Mouse (Mus musculus) embryonic facial prominence, embryonic 12.5 days (tissue): ENCODE measurements around the gene Git1. TPM values are rescaled to one million over a fixed set of nuclear protein-coding genes. Genes with fewer than 3 reads are reported as not detected.

ENCODE experiments used
- ATAC-seq: fragments of 200-750 bp; cut with Nextera tagmentation; 2 replicates; pipeline ENCODE4 v1.8.0; 2017; ENCODE audit not compliant: insufficient number of reproducible peaks, insufficient read depth, low FRiP score, low TSS enrichment
- H3K27ac ChIP-seq: fragments of 300-500 bp; sonication (generic); 2 replicates; pipeline ENCODE4 v1.5.1; 2016; ENCODE audit warnings: mild to moderate bottlenecking
- H3K27me3 ChIP-seq: fragments of 300-500 bp; sonication (generic); 2 replicates; pipeline ENCODE4 v1.6.1; 2016; ENCODE audit warnings: mild to moderate bottlenecking, moderate library complexity
- H3K36me3 ChIP-seq: fragments of 300-500 bp; sonication (generic); 2 replicates; pipeline ENCODE4 v1.6.1; 2016; ENCODE audit warnings: mild to moderate bottlenecking
- H3K4me1 ChIP-seq: fragments of 300-500 bp; sonication (generic); 2 replicates; pipeline ENCODE4 v1.6.1; 2016
- H3K4me2 ChIP-seq: fragments of 300-500 bp; sonication (generic); replicated peaks from 2 replicates; pipeline ENCODE4 v1.6.1; 2016; ENCODE audit warnings: mild to moderate bottlenecking, moderate library complexity
- H3K4me3 ChIP-seq: fragments of 300-500 bp; sonication (generic); 2 replicates; pipeline ENCODE4 v1.5.1; 2016; ENCODE audit warnings: mild to moderate bottlenecking
- H3K9ac ChIP-seq: fragments of 300-500 bp; sonication (generic); 2 replicates; pipeline ENCODE4 v1.6.1; 2016; ENCODE audit warnings: mild to moderate bottlenecking, moderate library complexity
- H3K9me3 ChIP-seq: fragments of 300-500 bp; sonication (generic); 2 replicates; pipeline ENCODE4 v1.6.1; 2016; ENCODE audit warnings: mild to moderate bottlenecking, moderate library complexity
- WGBS: fragments of 180-500 bp; shearing (Covaris S2); methylation state at CpG from one replicate; pipeline ENCODE4 v1.1.7; 2016; 5-methylcytosine and 5-hydroxymethylcytosine counted together
- polyA plus RNA-seq: library from polyadenylated mRNA; unstranded; fragments of >200 nt; fragmentation: Nextera tagmentation; extraction: Ambion mirVana; gene quantifications from 2 replicates; pipeline ENCODE4 v1.2.1, GENCODE M21; 2016

Git1 gene
- polyA plus RNA-seq, 1 experiment from 2014 or later = 11.1 TPM

GRCm38 (mm10) chr11:77483510-77484255, 9.7 kb upstream of the Git1 start:
- ATAC-seq = no peak
- no peaks in the 10 kb centered on the region for H3K27me3 ChIP-seq
- no peaks in the 10 kb centered on the region for H3K9me3 ChIP-seq
- H3K9ac ChIP-seq = no peak overlapping the region
- H3K4me2 ChIP-seq = no peak overlapping the region
- 74% methylated on average over 11 of the region's 11 CpGs for WGBS
- no peaks in the 10 kb centered on the region for H3K36me3 ChIP-seq
- no peak overlapping the region for H3K27ac ChIP-seq
- H3K4me1 ChIP-seq = peaks cover 35% of the 10 kb centered on the region
- no peak overlapping the region for H3K4me3 ChIP-seq

GRCm38 (mm10) chr11:77485229-77485628, 8.1 kb upstream of the Git1 start:
- Histone ChIP-seq H3K4me2 (no peak overlapping the region), H3K36me3 (no peaks in the 10 kb centered on the region), H3K4me1 (peaks cover 40% of the 10 kb centered on the region), H3K27me3 (no peaks in the 10 kb centered on the region), H3K9me3 (no peaks in the 10 kb centered on the region), H3K4me3 (no peak overlapping the region), H3K27ac (peak overlapping the region; percentile 51), H3K9ac (no peak overlapping the region)
- 48% methylated on average over 6 of the region's 6 CpGs for WGBS
- no peak for ATAC-seq

GRCm38 (mm10) chr11:77486798-77487197, 6.6 kb upstream of the Git1 start:
- Histone ChIP-seq H3K4me1 (peaks cover 50% of the 10 kb centered on the region), H3K9me3 (no peaks in the 10 kb centered on the region), H3K4me3 (no peak overlapping the region), H3K27me3 (no peaks in the 10 kb centered on the region), H3K36me3 (no peaks in the 10 kb centered on the region), H3K27ac (no peak overlapping the region), H3K9ac (no peak overlapping the region), H3K4me2 (no peak overlapping the region)
- 83% methylated on average over 5 of the region's 5 CpGs for WGBS
- ATAC-seq = no peak

GRCm38 (mm10) chr11:77488771-77489581, 4.4 kb upstream of the Git1 start:
- WGBS = 3% methylated on average over 53 of the region's 55 CpGs
- ATAC-seq = no peak

GRCm38 (mm10) chr11:77489591-77490235, 3.6 kb upstream of the Git1 start, which contains the start of gene Ankrd13b:
Gene Ankrd13b, minus strand, starts transcription at chr11:77489678.
- WGBS = 1% methylated on average over 69 of the region's 87 CpGs
- ATAC-seq = no peak
- no peaks in the 10 kb centered on the region for H3K27me3 ChIP-seq
- 0 out of 2 replicates have a peak within 1 kb of the TSS, but pooled peaks have one; percentile 57 for H3K27ac ChIP-seq
- peaks cover 65% of the 10 kb centered on the region for H3K4me1 ChIP-seq
- H3K9ac ChIP-seq = peak within 1 kb of the TSS; percentile 85
- H3K4me2 ChIP-seq = peak within 1 kb of the TSS; percentile 78
- no peaks in the 10 kb centered on the region for H3K9me3 ChIP-seq
- no peaks in the 10 kb centered on the region for H3K36me3 ChIP-seq
- peak within 1 kb of the TSS; percentile 69 for H3K4me3 ChIP-seq

More at GRCm38 (mm10) chr11:77488771-77489581, 4.4 kb upstream of the Git1 start:
- no peaks in the 10 kb centered on the region for H3K36me3 ChIP-seq
- 0 out of 2 replicates have a peak overlapping the region, but pooled peaks have one; percentile 24 for H3K27ac ChIP-seq
- peak overlapping the region; percentile 85 for H3K9ac ChIP-seq
- H3K4me3 ChIP-seq = peak overlapping the region; percentile 69
- H3K4me1 ChIP-seq = peaks cover 57% of the 10 kb centered on the region
- H3K4me2 ChIP-seq = peak overlapping the region; percentile 78
- H3K27me3 ChIP-seq = no peaks in the 10 kb centered on the region
- H3K9me3 ChIP-seq = no peaks in the 10 kb centered on the region

- H3K4me2 ChIP-seq = peak overlapping the region; percentile 78
- 59% methylated on average over 6 of the region's 6 CpGs for WGBS
- peaks cover 65% of the 10 kb centered on the region for H3K4me1 ChIP-seq
- H3K27ac ChIP-seq = no peak overlapping the region
- ATAC-seq = no peak
- H3K27me3 ChIP-seq = no peaks in the 10 kb centered on the region
- peak overlapping the region; percentile 69 for H3K4me3 ChIP-seq
- no peaks in the 10 kb centered on the region for H3K9me3 ChIP-seq
- no peaks in the 10 kb centered on the region for H3K36me3 ChIP-seq
- H3K9ac ChIP-seq = peak overlapping the region; percentile 85; the same call in 1 of the 2 replicates
Measured at GRCm38 (mm10) chr11:77490451-77490850, 2.9 kb upstream of the Git1 start.

GRCm38 (mm10) chr11:77491123-77491501, 2.2 kb upstream of the Git1 start:
- H3K27me3 ChIP-seq = no peaks in the 10 kb centered on the region
- no peaks in the 10 kb centered on the region for H3K9me3 ChIP-seq
- peak overlapping the region; percentile 52 for H3K4me3 ChIP-seq
- H3K9ac ChIP-seq = peak overlapping the region; percentile 62
- no peaks in the 10 kb centered on the region for H3K36me3 ChIP-seq
- WGBS = under 1% methylated on average over 13 of the region's 13 CpGs
- peak overlapping the region; percentile 85 for H3K4me2 ChIP-seq
- ATAC-seq = peak; percentile 52
- H3K27ac ChIP-seq = peak overlapping the region; percentile 90
- peaks cover 64% of the 10 kb centered on the region for H3K4me1 ChIP-seq

GRCm38 (mm10) chr11:77491502-77492291, 1.7 kb upstream of the Git1 start:
- Histone ChIP-seq H3K4me1 (peaks cover 59% of the 10 kb centered on the region), H3K36me3 (no peaks in the 10 kb centered on the region), H3K4me2 (peak overlapping the region; percentile 85), H3K4me3 (peak overlapping the region; percentile 52), H3K9me3 (no peaks in the 10 kb centered on the region), H3K27me3 (no peaks in the 10 kb centered on the region), H3K27ac (peak overlapping the region; percentile 90), H3K9ac (peak overlapping the region; percentile 62)
- WGBS = 0% methylated on average over 23 of the region's 23 CpGs
- ATAC-seq = peak; percentile 67; the same call in 1 of the 2 replicates

- Histone ChIP-seq H3K9me3 (no peaks in the 10 kb centered on the region), H3K4me1 (peaks cover 60% of the 10 kb centered on the region), H3K36me3 (no peaks in the 10 kb centered on the region), H3K27me3 (no peaks in the 10 kb centered on the region), H3K27ac (peak overlapping the region; percentile 90), H3K4me2 (peak overlapping the region; percentile 85), H3K9ac (peak overlapping the region; percentile 62), H3K4me3 (peak overlapping the region; percentile 52)
- ATAC-seq = no peak
- WGBS = under 1% methylated on average over 18 of the region's 18 CpGs
Measured at GRCm38 (mm10) chr11:77492311-77492871, 971 bp upstream of the Git1 start.

GRCm38 (mm10) chr11:77492911-77493332, 440 bp upstream of the Git1 start:
- Histone ChIP-seq H3K4me3 (peak overlapping the region; percentile 52), H3K36me3 (no peaks in the 10 kb centered on the region), H3K9ac (peak overlapping the region; percentile 62), H3K27me3 (no peaks in the 10 kb centered on the region), H3K4me2 (peak overlapping the region; percentile 85), H3K4me1 (peaks cover 60% of the 10 kb centered on the region), H3K27ac (peak overlapping the region; percentile 90), H3K9me3 (no peaks in the 10 kb centered on the region)
- WGBS = 0% methylated on average over 32 of the region's 32 CpGs
- ATAC-seq = peak; percentile 61
